Mouse (Mus musculus) kidney, adult 2 months (tissue): ENCODE measurements at regions not wholly inside any gene's neighbourhood (a gene's known extent, or its start where the extent isn't known, plus 50 kb on each side); places are given as distances from the start of the nearest gene placed in this dataset.
A peak's percentile ranks its signal among the peaks of the same experiment; 100 is the strongest.

ENCODE experiments used
- DNase-seq: peaks from one replicate; pipeline ENCODE4 v3.0.0; 2021
- H3K27ac ChIP-seq: fragments of 200-500 bp; 2 replicates; pipeline ENCODE4 v1.5.1; 2012; ENCODE audit warnings: low read depth, low read length, control low read depth, inconsistent platforms; ENCODE audit not compliant: insufficient read depth
- H3K27me3 ChIP-seq: fragments of 200-500 bp; replicated peaks from 2 replicates; pipeline ENCODE4 v1.6.1; 2012; ENCODE audit warnings: mild to moderate bottlenecking, moderate library complexity, low read length, inconsistent platforms; ENCODE audit not compliant: control insufficient read depth, insufficient read depth
- H3K36me3 ChIP-seq: fragments of 200-500 bp; 2 replicates; pipeline ENCODE4 v1.6.1; 2012; ENCODE audit warnings: mild to moderate bottlenecking, moderate library complexity, low read length, inconsistent platforms; ENCODE audit not compliant: control insufficient read depth, insufficient read depth
- H3K4me1 ChIP-seq: fragments of 200-500 bp; 2 replicates; pipeline ENCODE4 v1.6.1; 2011; ENCODE audit warnings: low read length; ENCODE audit not compliant: control insufficient read depth, insufficient read depth
- H3K4me3 ChIP-seq: fragments of 200-500 bp; 2 replicates; pipeline ENCODE4 v1.5.1; 2011; ENCODE audit warnings: mild to moderate bottlenecking, low read depth, low read length, control low read depth; ENCODE audit not compliant: insufficient read depth
- CTCF ChIP-seq: fragments of 200-500 bp; conservative IDR thresholded peaks from 2 replicates; pipeline ENCODE4 v1.5.1; 2011; ENCODE audit warnings: low read depth, mild to moderate bottlenecking, control low read depth, low read length, moderate library complexity, mixed read lengths; ENCODE audit not compliant: insufficient read depth, insufficient read length
- POLR2A ChIP-seq: fragments of 200-500 bp; IDR thresholded peaks from one replicate; pipeline ENCODE4 v1.6.1; 2011; ENCODE audit warnings: low read depth, low read length, control low read depth
- WGBS: fragments of 180-500 bp; shearing (Covaris S2); methylation state at CpG from one replicate; pipeline ENCODE4 v1.1.7; 2018; 5-methylcytosine and 5-hydroxymethylcytosine counted together

- WGBS: 67% methylated on average over 6 of the region's 6 CpGs
- peak; percentile 17 for DNase-seq
- H3K27me3 ChIP-seq: no peaks in the 10 kb centered on the region
- TF ChIP-seq POLR2A (no peak), CTCF (no peak)
- H3K27ac ChIP-seq: no peak overlapping the region
- no peaks in the 10 kb centered on the region for H3K36me3 ChIP-seq
- H3K4me1 ChIP-seq: no peaks in the 10 kb centered on the region
- no peak overlapping the region for H3K4me3 ChIP-seq
Observed at GRCm38 (mm10) chr12:59722471-59723182, 503.1 kb upstream of the Fbxo33 start.

DNA sequence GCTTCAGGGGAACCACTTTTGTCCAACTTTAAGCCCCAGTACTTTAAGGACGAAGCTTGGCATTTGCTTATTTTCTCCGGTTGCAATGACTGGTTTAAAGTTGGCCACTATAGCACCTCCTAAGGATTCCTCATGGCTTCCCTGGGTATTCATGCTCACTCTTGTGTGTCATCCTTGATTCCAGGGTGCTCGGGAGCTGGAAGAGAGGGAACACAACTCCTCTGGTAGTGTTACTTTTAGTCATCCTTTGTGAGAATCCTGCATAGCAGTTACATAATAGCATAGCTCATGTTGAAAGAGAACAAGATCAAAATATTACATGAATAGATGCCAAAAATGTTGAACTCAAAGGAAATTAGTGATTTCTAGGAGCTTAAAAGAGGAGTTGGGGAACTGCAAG is 493.7 kb upstream of the Fbxo33 start:
- H3K4me3 ChIP-seq: no peak overlapping the region
- H3K4me1 ChIP-seq: no peaks in the 10 kb centered on the region
- no peaks in the 10 kb centered on the region for H3K36me3 ChIP-seq
- H3K27me3 ChIP-seq: no peaks in the 10 kb centered on the region
- no peak for DNase-seq
- H3K27ac ChIP-seq: no peak overlapping the region
- 77% methylated on average over 3 of the region's 3 CpGs for WGBS
- TF ChIP-seq CTCF: no peak
- no peak for TF ChIP-seq POLR2A

- Histone ChIP-seq H3K4me1 (no peaks in the 10 kb centered on the region), H3K36me3 (no peaks in the 10 kb centered on the region), H3K27ac (no peak overlapping the region), H3K4me3 (no peak overlapping the region), H3K27me3 (no peaks in the 10 kb centered on the region)
- DNase-seq: no peak
- TF ChIP-seq CTCF (no peak), POLR2A (no peak)
- 70% methylated on average over 2 of the region's 2 CpGs for WGBS
Observed at GRCm38 (mm10) chr12:59683235-59683634, 463.7 kb upstream of the Fbxo33 start.

GRCm38 (mm10) chr12:59663161-59663560 is 443.6 kb upstream of the Fbxo33 start:
- H3K27ac ChIP-seq: no peak overlapping the region
- no peak overlapping the region for H3K4me3 ChIP-seq
- TF ChIP-seq CTCF (no peak), POLR2A (no peak)
- no peak for DNase-seq
- H3K27me3 ChIP-seq: no peaks in the 10 kb centered on the region; the same call in 1 of the 2 replicates
- no peaks in the 10 kb centered on the region for H3K4me1 ChIP-seq
- H3K36me3 ChIP-seq: no peaks in the 10 kb centered on the region

GRCm38 (mm10) chr12:59630678-59631077 is 411.2 kb upstream of the Fbxo33 start:
- DNase-seq: no peak
- H3K27ac ChIP-seq: no peak overlapping the region
- H3K4me1 ChIP-seq: no peaks in the 10 kb centered on the region
- TF ChIP-seq POLR2A (no peak), CTCF (no peak)
- 71% methylated on average over 1 of the region's 1 CpGs for WGBS
- H3K4me3 ChIP-seq: no peak overlapping the region
- no peaks in the 10 kb centered on the region for H3K27me3 ChIP-seq
- no peaks in the 10 kb centered on the region for H3K36me3 ChIP-seq

DNA sequence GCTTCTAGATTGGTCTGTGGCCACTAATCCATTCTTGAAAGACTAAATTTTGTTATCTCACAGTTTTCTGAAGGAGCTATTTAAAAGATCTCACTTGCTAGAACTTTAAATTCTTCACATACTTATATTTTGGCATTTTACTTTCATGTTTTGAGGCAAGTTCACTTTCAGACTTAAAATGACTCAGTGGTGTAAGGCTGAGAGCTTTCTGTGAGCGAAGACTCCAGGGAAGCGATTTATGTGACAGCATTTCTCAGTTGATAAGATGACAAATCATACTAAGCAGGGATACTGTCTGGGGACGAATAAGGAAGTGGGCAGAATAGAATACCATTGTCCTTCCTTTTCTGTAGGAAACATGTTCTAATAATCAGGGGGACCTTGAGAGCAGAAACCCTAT is 403.6 kb upstream of the Fbxo33 start:
- WGBS: 83% methylated on average over 3 of the region's 3 CpGs
- Histone ChIP-seq H3K4me1 (peaks cover 7% of the 10 kb centered on the region), H3K4me3 (no peak overlapping the region), H3K36me3 (no peaks in the 10 kb centered on the region), H3K27ac (no peak overlapping the region), H3K27me3 (no peaks in the 10 kb centered on the region)
- no peak for TF ChIP-seq POLR2A
- TF ChIP-seq CTCF: no peak
- no peak for DNase-seq

GRCm38 (mm10) chr12:59621132-59621531 is 401.6 kb upstream of the Fbxo33 start:
- WGBS: 25% methylated on average over 2 of the region's 2 CpGs
- DNase-seq: peak; percentile 53
- H3K27me3 ChIP-seq: no peaks in the 10 kb centered on the region
- H3K4me3 ChIP-seq: no peak overlapping the region
- peaks cover 7% of the 10 kb centered on the region for H3K4me1 ChIP-seq
- H3K27ac ChIP-seq: no peak overlapping the region; the same call in 1 of the 2 replicates
- TF ChIP-seq CTCF: no peak
- TF ChIP-seq POLR2A: no peak
- no peaks in the 10 kb centered on the region for H3K36me3 ChIP-seq

DNA sequence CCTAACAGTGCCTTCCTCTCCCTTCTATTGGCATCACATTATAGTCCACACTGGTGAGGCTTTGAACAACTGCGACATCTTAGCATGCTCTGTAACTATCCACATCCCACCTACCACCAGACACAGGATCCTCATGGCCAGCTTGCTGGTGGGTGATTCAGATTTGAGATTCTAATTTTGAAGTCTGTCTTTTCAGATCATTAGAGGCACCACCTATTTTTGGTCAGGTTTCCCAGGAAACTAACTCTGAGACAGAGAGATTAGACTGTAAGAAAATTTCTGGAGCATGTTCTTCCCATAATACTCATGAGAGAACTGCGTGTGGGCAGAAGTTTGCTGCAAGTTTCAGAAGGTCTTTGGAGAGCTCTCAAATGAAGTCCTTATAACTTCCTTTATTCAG is 400.8 kb upstream of the Fbxo33 start:
- DNase-seq: no peak
- WGBS: 63% methylated on average over 2 of the region's 2 CpGs
- no peaks in the 10 kb centered on the region for H3K36me3 ChIP-seq

More for the DNA sequence above, 400.8 kb upstream of the Fbxo33 start:
- Histone ChIP-seq H3K27ac (no peak overlapping the region), H3K4me3 (no peak overlapping the region), H3K27me3 (no peaks in the 10 kb centered on the region), H3K4me1 (peaks cover 7% of the 10 kb centered on the region)
- no peak for TF ChIP-seq CTCF
- TF ChIP-seq POLR2A: no peak
